Mouse (Mus musculus): Measurements from ENCODE around the gene Cacnb4. TPM values are rescaled to one million over a fixed set of nuclear protein-coding genes. Genes with fewer than 3 reads are reported as not detected.

The Cacnb4 gene
- total and polyA plus RNA-seq, 3 experiments: not detected

GRCm38 (mm10) chr2:52529245-52529644 is 147.4 kb downstream of the Cacnb4 start:
- H3K4me1 ChIP-seq (ENCODE audit: control insufficient read depth in 1 of 2, insufficient read depth in 2 of 2, low read length in 2 of 2): no peaks in the 10 kb centered on the region
- H3K9ac ChIP-seq (ENCODE audit: control insufficient read depth, low read depth, low read length, poor library complexity, severe bottlenecking): no peak overlapping the region
- no peak for TF ChIP-seq HCFC1 (IDR thresholded peaks at IDR 0.05; ENCODE audit: low read depth, low read length)
- TF ChIP-seq MYB (IDR thresholded peaks at IDR 0.05; ENCODE audit: low read depth, low read length): no peak
- no peak for TF ChIP-seq ETS1 (IDR thresholded peaks at IDR 0.05; ENCODE audit: low read depth, low read length)
- TF ChIP-seq GATA1 (IDR thresholded peaks at IDR 0.05; ENCODE audit: low read depth, low read length): no peak
- TF ChIP-seq JUND (IDR thresholded peaks at IDR 0.05; ENCODE audit: low read depth, low read length): no peak
- no peak for TF ChIP-seq ELF1 (IDR thresholded peaks at IDR 0.05; ENCODE audit: low read depth, low read length)
- TF ChIP-seq CHD1 (IDR thresholded peaks at IDR 0.05; ENCODE audit: low read depth, low read length): no peak
- no peak for TF ChIP-seq E2F4 (IDR thresholded peaks at IDR 0.05; ENCODE audit: borderline replicate concordance, low read depth, low read length)
- no peak for TF ChIP-seq RCOR1 (IDR thresholded peaks at IDR 0.05; ENCODE audit: low read depth, low read length)
- TF ChIP-seq POLR2AphosphoS2 (IDR thresholded peaks at IDR 0.05; ENCODE audit: low read length): no peak
- no peak for TF ChIP-seq CHD2 (IDR thresholded peaks at IDR 0.05; ENCODE audit: low read length)
- H3K27ac ChIP-seq (ENCODE audit: control insufficient read depth, low read depth, low read length): no peak overlapping the region
- no peaks in the 10 kb centered on the region for H3K9me3 ChIP-seq (replicated peaks; ENCODE audit: insufficient read depth, low read length)
- H3K36me3 ChIP-seq (ENCODE audit: control insufficient read depth in 1 of 2, insufficient read depth in 2 of 2, low read length in 2 of 2): no peaks in the 10 kb centered on the region
- H3K79me2 ChIP-seq (ENCODE audit: control insufficient read depth, insufficient read depth, low read length, poor library complexity): no peaks in the 10 kb centered on the region
- H3K27me3 ChIP-seq (ENCODE audit: control insufficient read depth in 1 of 2, insufficient read depth in 2 of 2, low read length in 2 of 2): no peaks in the 10 kb centered on the region
- DNase-seq (ENCODE audit: low read depth, low spot score): no peak
- no peak overlapping the region for H3K4me3 ChIP-seq (ENCODE audit: control insufficient read depth in 1 of 2, insufficient read depth in 1 of 2, low read depth in 2 of 2, low read length in 2 of 2)

- H3K79me2 ChIP-seq (ENCODE audit: control insufficient read depth, insufficient read depth, low read length, poor library complexity): no peaks in the 10 kb centered on the region
- TF ChIP-seq MAX (IDR thresholded peaks at IDR 0.05; ENCODE audit: low read length) (no peak), MYB (IDR thresholded peaks at IDR 0.05; ENCODE audit: low read depth, low read length) (no peak), GATA1 (IDR thresholded peaks at IDR 0.05; ENCODE audit: low read depth, low read length) (no peak), RCOR1 (IDR thresholded peaks at IDR 0.05; ENCODE audit: low read depth, low read length) (no peak), E2F4 (IDR thresholded peaks at IDR 0.05; ENCODE audit: borderline replicate concordance, low read depth, low read length) (no peak), NRF1 (IDR thresholded peaks at IDR 0.05; ENCODE audit: insufficient read depth, low read depth, low read length, poor library complexity, severe bottlenecking) (no peak)
- no peak for DNase-seq (ENCODE audit: low read depth, low spot score)
Measured at GRCm38 (mm10) chr2:52525876-52526592, 150.6 kb downstream of the Cacnb4 start.

More at GRCm38 (mm10) chr2:52525876-52526592, 150.6 kb downstream of the Cacnb4 start:
- Histone ChIP-seq H3K4me1 (ENCODE audit: control insufficient read depth in 1 of 2, insufficient read depth in 2 of 2, low read length in 2 of 2) (no peaks in the 10 kb centered on the region), H3K9ac (ENCODE audit: control insufficient read depth, low read depth, low read length, poor library complexity, severe bottlenecking) (no peak overlapping the region), H3K9me3 (replicated peaks; ENCODE audit: insufficient read depth, low read length) (no peaks in the 10 kb centered on the region), H3K4me3 (ENCODE audit: control insufficient read depth in 1 of 2, insufficient read depth in 1 of 2, low read depth in 2 of 2, low read length in 2 of 2) (no peak overlapping the region), H3K27me3 (ENCODE audit: control insufficient read depth in 1 of 2, insufficient read depth in 2 of 2, low read length in 2 of 2) (no peaks in the 10 kb centered on the region), H3K36me3 (ENCODE audit: control insufficient read depth in 1 of 2, insufficient read depth in 2 of 2, low read length in 2 of 2) (no peaks in the 10 kb centered on the region), H3K27ac (ENCODE audit: control insufficient read depth, low read depth, low read length) (no peak overlapping the region)

All from MEL (cell line).